Mouse (Mus musculus): ENCODE results near the gene Prr15.

DNA sequence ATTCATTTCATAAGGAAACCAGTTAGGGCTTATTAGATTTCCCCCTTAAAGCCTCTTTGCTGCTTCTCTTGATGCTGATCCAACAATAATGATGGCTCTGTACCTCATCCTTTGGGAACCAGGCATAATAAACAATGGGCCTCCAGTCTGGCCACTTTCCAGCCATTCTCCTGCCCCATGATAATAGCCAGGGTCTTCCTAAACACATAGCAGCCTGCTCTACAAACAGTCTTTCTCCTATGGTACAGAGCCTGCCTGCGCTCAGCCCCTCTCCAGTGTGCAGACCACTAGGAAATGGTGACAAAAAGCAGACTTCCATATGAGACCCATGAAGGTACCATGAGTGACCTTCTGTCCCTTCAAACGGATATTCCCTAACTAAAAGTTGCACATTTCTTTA is 26.2 kb upstream of the Prr15 start:
- TF ChIP-seq TAL1 (IDR thresholded peaks at IDR 0.05; ENCODE audit: low read length) (no peak), GATA1 (IDR thresholded peaks at IDR 0.05; ENCODE audit: low read length) (no peak)
